Mouse (Mus musculus): ENCODE results near the gene Clic1.

Gene Clic1

DNA sequence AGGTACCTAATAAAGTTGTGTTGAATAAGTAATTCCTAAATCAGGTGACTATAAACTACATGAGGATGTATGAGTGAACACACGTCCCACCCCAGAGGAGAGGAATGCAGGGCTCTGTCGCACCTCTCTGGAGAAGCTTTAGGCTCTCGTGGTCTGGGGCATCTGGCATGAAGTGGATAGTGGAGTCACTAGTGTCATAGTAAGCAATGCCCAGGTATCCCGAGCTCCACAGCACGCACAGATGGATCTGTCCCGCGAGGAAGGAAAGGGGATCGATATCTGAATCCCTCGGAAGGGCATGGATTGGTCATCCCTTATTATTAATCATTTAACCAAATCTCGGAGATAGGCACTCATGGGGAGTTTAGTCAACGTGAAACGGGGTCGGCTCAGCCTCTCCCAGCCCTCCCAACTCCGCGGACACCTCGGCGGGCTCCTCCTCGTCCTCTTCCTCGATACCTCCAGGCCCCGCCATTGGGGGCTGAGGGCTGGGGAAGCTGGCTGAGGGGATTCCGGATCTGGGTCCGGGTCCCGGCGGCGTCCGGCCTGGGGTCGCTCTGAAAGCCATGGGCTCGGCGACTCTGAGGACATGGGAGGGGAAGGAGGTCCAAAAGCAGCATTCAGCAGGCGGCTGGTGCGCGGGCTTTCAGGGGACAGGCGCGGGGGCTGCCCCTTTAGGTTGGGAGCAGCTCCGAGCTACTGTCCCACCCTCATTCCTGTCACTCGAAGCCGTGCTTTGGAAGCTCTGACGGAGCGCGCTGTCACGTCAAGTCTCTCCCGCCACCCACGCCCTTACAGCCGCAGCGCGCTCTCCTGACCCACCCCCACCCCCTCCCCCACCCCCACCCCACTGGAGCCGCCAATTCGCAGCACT, 3.7 kb upstream of the Clic1 start:
- no peak for DNase-seq

- DNase-seq: peak; percentile 95 to 98
Observed at GRCm38 (mm10) chr17:35046681-35047455, 2.9 kb upstream of the Clic1 start, which contains the start of gene Msh5. Gene Msh5 (minus strand): TSS chr17:35046745.

- DNase-seq: no peak
Observed at GRCm38 (mm10) chr17:35047688-35048087, 2.1 kb upstream of the Clic1 start.

GRCm38 (mm10) chr17:35048149-35048931, 1.4 kb upstream of the Clic1 start:
- DNase-seq: no peak

- no peak for DNase-seq
Observed at GRCm38 (mm10) chr17:35048932-35049440, 780 bp upstream of the Clic1 start.

GRCm38 (mm10) chr17:35050126-35050750, 472 bp downstream of the Clic1 start:
- DNase-seq: peak; percentile 57 to 59

DNA sequence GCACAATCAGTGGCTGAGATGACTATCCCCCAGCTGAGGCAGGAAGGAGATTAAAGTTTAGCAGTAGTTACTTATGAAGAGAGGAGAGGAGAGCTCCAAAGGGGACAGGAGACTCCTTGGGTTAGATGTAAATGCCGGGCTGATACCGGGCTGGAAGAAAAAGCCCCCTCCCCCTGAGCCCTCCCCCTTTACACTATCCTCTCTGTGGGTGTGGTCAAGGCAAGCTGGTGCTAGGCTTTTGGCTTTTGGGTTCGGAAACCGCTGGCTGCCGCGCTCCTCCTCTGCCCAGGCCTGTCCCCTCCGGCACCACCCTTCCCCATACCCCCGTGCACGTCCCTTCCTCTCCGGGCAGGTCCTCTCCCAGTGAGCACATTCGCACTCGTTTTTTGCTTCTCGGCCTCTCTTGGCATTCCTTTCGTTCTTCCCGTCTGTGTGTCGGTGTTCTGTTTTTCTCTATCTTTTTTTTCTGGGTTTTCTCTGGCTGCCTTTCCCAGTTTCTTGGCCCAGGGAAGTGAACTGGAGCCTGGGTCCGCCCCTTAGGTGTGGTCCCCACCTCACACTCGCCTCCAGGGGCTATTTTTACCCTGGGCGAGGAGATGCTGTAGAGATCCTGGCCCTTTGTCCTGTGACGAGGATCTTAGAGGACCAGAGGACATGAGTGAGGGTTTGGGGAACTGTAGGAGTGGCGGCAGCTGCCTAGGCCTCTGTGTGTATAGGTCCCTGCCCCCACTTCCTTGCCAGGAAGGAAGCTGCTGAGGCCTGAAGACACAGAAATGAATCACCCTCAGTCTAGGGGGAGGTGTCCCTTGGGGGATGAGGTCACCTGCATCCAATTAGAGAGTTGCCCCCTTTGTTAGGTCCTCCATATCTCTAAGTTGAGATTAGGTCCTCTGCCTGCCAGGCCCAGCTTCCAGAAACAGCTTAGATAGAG, 1.7 kb downstream of the Clic1 start:
- DNase-seq: peak; percentile 63 to 66

DNA sequence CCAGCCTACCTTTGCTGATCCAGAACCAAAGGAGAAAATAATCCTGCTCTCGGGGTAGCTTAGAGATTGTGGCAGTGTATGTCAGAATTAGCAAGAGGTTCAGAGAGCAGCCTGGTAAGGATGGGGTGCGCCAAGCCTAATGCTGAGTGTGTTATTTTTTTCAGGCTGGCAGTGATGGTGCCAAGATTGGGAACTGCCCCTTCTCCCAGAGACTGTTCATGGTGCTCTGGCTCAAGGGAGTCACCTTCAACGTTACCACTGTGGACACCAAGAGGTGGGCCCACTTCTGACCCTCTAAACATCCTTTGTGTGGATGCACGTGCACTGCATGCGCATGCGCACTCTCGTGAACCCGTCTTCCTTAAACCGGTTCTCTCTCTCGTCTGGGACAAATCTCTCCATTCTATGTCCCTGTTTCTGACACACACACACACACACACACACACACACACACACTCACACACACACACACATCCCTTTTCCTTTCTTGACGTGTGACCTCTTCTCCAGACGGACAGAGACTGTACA, 2.6 kb downstream of the Clic1 start:
- peak in 1 of 2 experiments; percentile 22 for DNase-seq

GRCm38 (mm10) chr17:35055691-35056495, 6.1 kb downstream of the Clic1 start:
- no peak for DNase-seq

- DNase-seq: no peak
Observed at GRCm38 (mm10) chr17:35057090-35057489, 7.3 kb downstream of the Clic1 start.

GRCm38 (mm10) chr17:35058316-35058715, 8.6 kb downstream of the Clic1 start:
- DNase-seq: peak in 1 of 2 experiments; percentile 12

- peak; percentile 85 to 91 for DNase-seq
Observed at GRCm38 (mm10) chr17:35058911-35059892, 9.4 kb downstream of the Clic1 start, which contains the start of gene Ddah2. Gene Ddah2 (plus strand): TSS chr17:35059035.

GRCm38 (mm10) chr17:35060071-35060470, 10.3 kb downstream of the Clic1 start:
- DNase-seq: peak in 1 of 2 experiments; percentile 27

DNA sequence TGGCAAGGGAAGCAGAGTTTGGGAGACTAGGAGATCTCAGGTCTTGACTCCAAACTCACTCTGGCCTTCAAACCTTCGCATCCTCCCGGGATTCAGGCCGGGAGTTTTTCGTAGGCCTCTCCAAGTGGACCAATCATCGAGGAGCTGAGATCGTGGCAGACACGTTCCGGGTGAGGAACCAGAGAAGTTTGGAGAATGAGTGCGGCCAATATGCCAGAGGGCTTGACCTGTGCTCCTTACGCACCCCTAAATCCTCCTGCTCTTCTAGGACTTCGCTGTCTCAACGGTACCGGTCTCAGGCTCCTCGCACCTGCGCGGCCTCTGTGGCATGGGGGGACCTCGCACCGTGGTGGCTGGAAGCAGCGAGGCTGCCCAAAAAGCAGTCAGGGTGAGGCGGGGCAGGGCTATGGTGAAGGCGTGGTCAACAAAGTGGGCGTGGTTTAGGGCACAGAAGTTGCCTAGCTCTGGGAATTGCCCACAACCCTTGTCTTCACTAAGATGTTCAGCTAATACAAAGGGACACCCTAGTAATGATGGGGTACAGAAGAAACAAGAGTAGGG, 11.1 kb downstream of the Clic1 start:
- peak; percentile 29 to 57 for DNase-seq

DNA sequence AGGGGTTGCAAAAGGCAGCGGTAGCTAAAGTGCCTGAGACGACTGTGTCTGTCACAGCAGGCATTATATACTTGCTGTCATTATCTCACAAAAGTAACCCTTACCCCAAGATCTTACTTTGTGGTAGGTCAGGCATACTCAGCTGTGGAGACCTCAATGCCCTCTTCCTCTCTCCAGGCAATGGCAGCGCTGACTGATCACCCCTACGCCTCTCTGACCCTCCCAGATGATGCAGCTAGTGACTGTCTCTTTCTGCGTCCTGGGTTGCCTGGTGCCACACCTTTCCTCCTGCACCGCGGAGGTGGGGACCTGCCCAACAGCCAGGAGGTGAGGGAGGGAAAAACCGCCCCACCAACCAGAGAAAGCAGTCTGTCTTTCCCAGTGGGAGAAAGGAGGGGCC, 11.5 kb downstream of the Clic1 start:
- peak in 1 of 2 experiments; percentile 17 for DNase-seq

GRCm38 (mm10) chr17:35063466-35063865, 13.7 kb downstream of the Clic1 start:
- peak; percentile 52 to 70 for DNase-seq

GRCm38 (mm10) chr17:35064378-35064877, 14.7 kb downstream of the Clic1 start:
- DNase-seq: peak; percentile 75 to 79

Data from cerebellum, postnatal 25 days (tissue).